Comparison of ENCODE assay signal across 10 mouse cellular contexts in genomic region chr3:129640211-129641000, GRCm38 (mm10).
DNase-seq lines count a peak whose midpoint lies in the region; ATAC-seq and TF ChIP-seq lines count a peak whose summit lies in the region.
"Had no signal": no experiment of that assay in that cellular context is flagged by ENCODE, and none has a peak within 500 bp of the region (broad histone marks: within the 10 kb centered on the region; RNA-seq: fewer than 3 reads in every experiment).

No protein-coding gene starts in this region.

- 66% methylated on average over 10 of the region's 10 CpGs for WGBS in hindbrain, embryonic 11.5 days
- whole genome bisulfite sequencing in midbrain, embryonic 10.5 days, result 75% methylated on average over 10 of the region's 10 CpGs

- H3K36me3 ChIP-seq in hindbrain, embryonic 11.5 days (ENCODE audit: control insufficient read depth, insufficient read depth, low read length), result no peaks in the 10 kb centered on the region
- H3K36me3 ChIP-seq in midbrain, embryonic 10.5 days, result peaks cover 20% of the 10 kb centered on the region

- H3K27ac ChIP-seq in gastrocnemius, adult 2 months, result peak overlapping the region; percentile 38; the same call in 1 of the 2 replicates
- 0 out of 2 replicates have a peak overlapping the region, but pooled peaks have one; percentile 24 for H3K27ac ChIP-seq in hindbrain, embryonic 11.5 days (ENCODE audit: low read depth, low read length)
- peak overlapping the region; percentile 42; the same call in 1 of the 2 replicates for H3K27ac ChIP-seq in midbrain, embryonic 10.5 days (replicated peaks)

- TF ChIP-seq CTCF in gastrocnemius, adult 2 months (IDR thresholded peaks at IDR 0.05), result no peak

- H3K4me1 ChIP-seq in hindbrain, embryonic 11.5 days (replicated peaks; ENCODE audit: control insufficient read depth, insufficient read depth, low read length), result no peaks in the 10 kb centered on the region
- peaks cover 21% of the 10 kb centered on the region for H3K4me1 ChIP-seq in midbrain, embryonic 10.5 days

- ATAC-seq in hindbrain, embryonic 11.5 days (ENCODE audit: low FRiP score), result peak; percentile 85

- no peak overlapping the region for H3K9ac ChIP-seq in hindbrain, embryonic 11.5 days (ENCODE audit: low read depth, low read length)

- intact Hi-C loops in gastrocnemius, adult 2 months (cut with DNase I), result no loop called here
- intact Hi-C loops in gastrocnemius, postnatal 14 days (cut with DNase I; ENCODE audit: low total_unique reads), result no loop called here

- DNase-seq in gastrocnemius, adult 2 months, result no peak
- DNase-seq in gastrocnemius, postnatal 14 days, result no peak
- peak; percentile 87 for DNase-seq in brain, adult 2 months (ENCODE audit: low read depth, low spot score)
- peak; percentile 38 for DNase-seq in hindbrain, embryonic 11.5 days (ENCODE audit: low spot score)
- no peak for DNase-seq in midbrain, embryonic 10.5 days (ENCODE audit: low spot score)
- no peak for DNase-seq in thymus, postnatal 4 days
- no peak for DNase-seq in thymus, postnatal 0 days (ENCODE audit: low spot score)
- no peak for DNase-seq in embryo, embryonic 9.5 days (ENCODE audit: extremely low spot score)
- DNase-seq: heart, postnatal 10 days had no signal

- H3K4me2 ChIP-seq in hindbrain, embryonic 11.5 days (replicated peaks; ENCODE audit: low read depth, low read length), result no peak overlapping the region

- no peak overlapping the region for H3K4me3 ChIP-seq in gastrocnemius, adult 2 months
- no peak overlapping the region for H3K4me3 ChIP-seq in hindbrain, embryonic 11.5 days (ENCODE audit: low read depth, low read length)
- H3K4me3 ChIP-seq in midbrain, embryonic 10.5 days, result no peak overlapping the region
- H3K4me3 ChIP-seq: megakaryocyte, embryonic 14.5 days had no signal

- H3K9me3 ChIP-seq in hindbrain, embryonic 11.5 days (ENCODE audit: control insufficient read depth, low read length), result no peaks in the 10 kb centered on the region
- H3K9me3 ChIP-seq in midbrain, embryonic 10.5 days (replicated peaks), result no peaks in the 10 kb centered on the region
- H3K9me3 ChIP-seq: megakaryocyte, embryonic 14.5 days had no signal

- H3K27me3 ChIP-seq in hindbrain, embryonic 11.5 days (ENCODE audit: control insufficient read depth, insufficient read depth, low read length), result no peaks in the 10 kb centered on the region
- no peaks in the 10 kb centered on the region for H3K27me3 ChIP-seq in midbrain, embryonic 10.5 days (ENCODE audit: low read depth, poor library complexity, severe bottlenecking)
- H3K27me3 ChIP-seq: megakaryocyte, embryonic 14.5 days had no signal

Comparison
In these comparisons a context has a peak if more than half of its experiments do, and no peak if none do; other contexts are left out.
1. DNase-seq: peak in brain, adult 2 months (single experiment) and hindbrain, embryonic 11.5 days (single experiment); none in gastrocnemius, adult 2 months (single experiment), gastrocnemius, postnatal 14 days (single experiment), midbrain, embryonic 10.5 days (single experiment), thymus, postnatal 4 days (single experiment), thymus, postnatal 0 days (single experiment) and embryo, embryonic 9.5 days (single experiment).
2. Peak in every context shown above with its lines, with median percentiles within 50 percentile points of each other: H3K27ac ChIP-seq.